Mouse (Mus musculus) heart, postnatal 0 days (tissue): Measurements from ENCODE around the gene Mapk8. TPM values are rescaled to one million over a fixed set of nuclear protein-coding genes. Genes with fewer than 3 reads are reported as not detected.

Experiments
- ATAC-seq: fragments of 200-750 bp; cut with Nextera tagmentation; 2 replicates; pipeline ENCODE4 v1.8.0; 2017; ENCODE audit warnings: low read depth, moderate number of reproducible peaks, moderate library complexity; ENCODE audit not compliant: insufficient read depth
- DNase-seq: peaks from one replicate; pipeline ENCODE4 v3.0.0-alpha.2; 2016; ENCODE audit warnings: low spot score
- H3K27ac ChIP-seq: fragments of 300-500 bp; sonication (generic); 2 replicates; pipeline ENCODE4 v1.5.1; 2014; ENCODE audit warnings: low read depth, mild to moderate bottlenecking
- H3K27me3 ChIP-seq: fragments of 300-500 bp; sonication (generic); 2 replicates; pipeline ENCODE4 v1.6.1; 2014; ENCODE audit warnings: low read length, mixed read lengths; ENCODE audit not compliant: control insufficient read depth, insufficient read depth
- H3K36me3 ChIP-seq: fragments of 300-500 bp; sonication (generic); replicated peaks from 2 replicates; pipeline ENCODE4 v1.6.1; 2014; ENCODE audit warnings: low read length, mixed read lengths; ENCODE audit not compliant: control insufficient read depth, insufficient read depth
- H3K4me1 ChIP-seq: fragments of 300-500 bp; sonication (generic); 2 replicates; pipeline ENCODE4 v1.6.1; 2014; ENCODE audit warnings: antibody characterized with exemption; ENCODE audit not compliant: control insufficient read depth, insufficient read depth
- H3K4me2 ChIP-seq: fragments of 300-500 bp; sonication (generic); 2 replicates; pipeline ENCODE4 v1.6.1; 2014; ENCODE audit warnings: low read depth, mild to moderate bottlenecking, low read length, moderate library complexity
- H3K4me3 ChIP-seq: fragments of 300-500 bp; sonication (generic); 2 replicates; pipeline ENCODE4 v1.5.1; 2014; ENCODE audit warnings: low read depth, low read length
- H3K9ac ChIP-seq: fragments of 300-500 bp; sonication (generic); replicated peaks from 2 replicates; pipeline ENCODE4 v1.6.1; 2014; ENCODE audit warnings: low read depth, low read length, mixed read lengths
- H3K9me3 ChIP-seq: fragments of 300-500 bp; sonication (generic); replicated peaks from 2 replicates; pipeline ENCODE4 v1.6.1; 2016; ENCODE audit warnings: low read length; ENCODE audit not compliant: control insufficient read depth
- CTCF ChIP-seq: IDR thresholded peaks from 2 replicates; pipeline ENCODE4 v1.5.1; 2016; ENCODE audit warnings: antibody characterized with exemption, control low read depth, low read depth
- EP300 ChIP-seq: IDR thresholded peaks from 2 replicates; pipeline ENCODE4 v1.6.1; 2016; ENCODE audit warnings: antibody characterized with exemption, low read depth
- WGBS: fragments of 180-500 bp; shearing (Covaris S2); extraction: QIAGEN DNeasy Blood & Tissue Kit; methylation state at CpG from one replicate; pipeline ENCODE4 v1.1.7; 2014; 5-methylcytosine and 5-hydroxymethylcytosine counted together
- polyA plus RNA-seq: library from polyadenylated mRNA; unstranded; fragments of >200 nt; fragmentation: Nextera tagmentation; extraction: Ambion mirVana; gene quantifications from 2 replicates; pipeline ENCODE4 v1.2.1, GENCODE M21; 2015
- total RNA-seq: library from RNA; depleted of rRNA; stranded (reverse); fragments of >200 nt; gene quantifications from 2 replicates; pipeline ENCODE4 v1.2.3, GENCODE M21; 2014; ENCODE audit warnings: low replicate concordance

Gene Mapk8
- total and polyA plus RNA-seq, 2 experiments from 2014 or later, result 12.8 to 88.1 TPM

DNA sequence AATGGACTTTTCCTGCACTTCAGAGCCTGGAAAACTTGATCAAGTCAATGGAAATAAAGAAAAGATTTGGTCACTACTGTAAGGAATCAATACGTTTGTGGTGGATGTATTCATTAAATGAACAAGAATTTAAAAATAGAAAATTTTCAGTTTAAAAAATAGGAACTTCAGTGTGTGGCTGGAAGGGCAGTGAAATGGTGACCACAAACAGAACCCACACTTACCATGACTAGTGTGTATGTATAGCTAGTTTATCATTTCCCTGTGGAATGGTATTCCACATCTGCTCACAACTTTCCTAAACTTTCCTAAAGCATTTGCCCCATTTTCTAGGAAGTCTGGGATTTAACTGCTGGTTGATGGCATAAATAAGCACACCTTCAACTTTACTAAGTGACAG, 24.0 kb downstream of the Mapk8 start:
- DNase-seq, result no peak
- Histone ChIP-seq H3K9ac (no peak overlapping the region), H3K9me3 (no peaks in the 10 kb centered on the region), H3K4me2 (no peak overlapping the region), H3K4me3 (no peak overlapping the region), H3K27ac (no peak overlapping the region), H3K36me3 (no peaks in the 10 kb centered on the region), H3K4me1 (0 out of 2 replicates have a peak, but pooled peaks cover 5% of the 10 kb centered on the region), H3K27me3 (no peaks in the 10 kb centered on the region)
- WGBS, result 74% methylated on average over 1 of the region's 1 CpGs
- TF ChIP-seq EP300 (no peak), CTCF (no peak)
- no peak for ATAC-seq

DNA sequence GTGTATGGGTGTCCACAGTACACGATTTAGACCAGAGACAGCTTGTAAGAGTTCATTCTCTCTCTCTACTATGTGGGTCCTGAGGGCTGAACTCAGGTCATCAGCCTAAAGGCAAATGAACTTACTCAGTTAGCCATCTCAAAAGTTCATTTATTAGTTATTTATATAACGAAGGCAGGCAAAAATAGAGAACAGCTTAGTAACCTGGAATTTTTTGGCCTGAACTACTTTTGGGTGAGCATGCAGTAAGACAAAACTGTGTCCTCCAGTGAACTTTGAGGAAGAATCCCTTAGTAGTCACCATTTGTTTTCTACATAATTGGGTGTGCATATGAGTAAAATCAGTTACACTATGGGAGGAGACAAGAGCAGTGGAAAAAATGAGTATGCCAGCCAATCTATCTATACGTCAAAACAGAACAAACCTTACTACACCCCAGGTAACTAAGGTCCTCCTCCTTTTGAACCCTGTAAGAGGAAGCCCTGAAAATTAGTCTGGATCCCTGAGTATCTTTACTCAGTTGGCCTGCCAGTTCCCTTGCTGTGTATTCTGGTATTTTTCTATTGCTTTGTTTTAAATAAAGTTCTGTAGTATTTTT, 28.5 kb downstream of the Mapk8 start:
- Histone ChIP-seq H3K4me3 (no peak overlapping the region), H3K27ac (no peak overlapping the region), H3K4me2 (no peak overlapping the region), H3K27me3 (no peaks in the 10 kb centered on the region), H3K4me1 (0 out of 2 replicates have a peak, but pooled peaks cover 11% of the 10 kb centered on the region), H3K9ac (no peak overlapping the region), H3K9me3 (no peaks in the 10 kb centered on the region), H3K36me3 (no peaks in the 10 kb centered on the region)
- DNase-seq (no peak), ATAC-seq (no peak)
- WGBS, result 83% methylated on average over 3 of the region's 3 CpGs
- TF ChIP-seq CTCF (no peak), EP300 (no peak)

DNA sequence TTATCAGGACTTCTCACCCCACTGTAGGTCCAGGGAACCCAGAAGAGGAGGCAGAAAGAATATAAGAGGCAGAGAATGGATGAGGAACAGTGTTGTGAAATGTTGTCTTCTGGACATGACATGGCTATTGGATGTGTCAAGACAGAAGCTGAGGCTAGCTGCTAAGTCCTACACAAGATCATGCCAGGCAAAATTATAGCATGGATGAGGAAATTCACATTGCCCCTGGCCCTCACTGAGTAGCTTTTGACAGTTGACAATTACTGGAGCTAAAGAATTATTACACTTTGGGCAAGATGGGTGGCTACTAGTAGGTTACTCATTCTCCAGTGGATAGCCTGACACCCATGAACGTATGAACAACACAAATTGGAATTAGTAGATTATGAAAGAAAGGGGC, 31.2 kb downstream of the Mapk8 start:
- H3K27ac ChIP-seq, result no peak overlapping the region
- H3K9ac ChIP-seq, result no peak overlapping the region
- no peaks in the 10 kb centered on the region for H3K27me3 ChIP-seq
- TF ChIP-seq CTCF (no peak), EP300 (no peak)
- no peaks in the 10 kb centered on the region for H3K36me3 ChIP-seq
- DNase-seq (no peak), ATAC-seq (no peak)
- no peak overlapping the region for H3K4me2 ChIP-seq
- no peaks in the 10 kb centered on the region for H3K9me3 ChIP-seq
- 0 out of 2 replicates have a peak, but pooled peaks cover 5% of the 10 kb centered on the region for H3K4me1 ChIP-seq
- 85% methylated on average over 1 of the region's 1 CpGs for WGBS
- H3K4me3 ChIP-seq, result no peak overlapping the region

DNA sequence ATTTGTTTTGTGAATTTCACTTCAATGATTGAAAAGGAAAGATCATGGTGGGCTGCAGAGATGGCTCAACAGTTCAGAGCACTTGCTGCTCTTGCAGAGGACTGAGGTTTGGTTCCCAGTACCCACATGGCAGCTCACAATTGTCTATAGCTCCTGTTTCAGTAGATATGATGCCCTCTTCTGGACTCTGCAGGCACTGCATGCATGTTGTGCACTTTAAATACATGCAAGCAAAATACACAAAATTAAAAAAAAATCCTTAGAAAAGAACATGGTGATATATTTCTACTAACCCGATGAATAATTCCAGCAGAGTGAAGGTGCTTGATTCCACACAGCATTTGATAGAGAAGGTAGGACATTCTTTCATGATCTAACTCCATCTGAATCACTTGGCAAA, 44.6 kb downstream of the Mapk8 start:
- H3K4me2 ChIP-seq, result no peak overlapping the region
- H3K4me3 ChIP-seq, result no peak overlapping the region
- ATAC-seq (no peak), DNase-seq (no peak)
- H3K27me3 ChIP-seq, result no peaks in the 10 kb centered on the region
- H3K4me1 ChIP-seq, result no peaks in the 10 kb centered on the region
- WGBS, result 95% methylated on average over 1 of the region's 1 CpGs
- no peak overlapping the region for H3K27ac ChIP-seq
- H3K9me3 ChIP-seq, result no peaks in the 10 kb centered on the region
- TF ChIP-seq CTCF (no peak), EP300 (no peak)
- peaks cover 23% of the 10 kb centered on the region for H3K36me3 ChIP-seq
- no peak overlapping the region for H3K9ac ChIP-seq

DNA sequence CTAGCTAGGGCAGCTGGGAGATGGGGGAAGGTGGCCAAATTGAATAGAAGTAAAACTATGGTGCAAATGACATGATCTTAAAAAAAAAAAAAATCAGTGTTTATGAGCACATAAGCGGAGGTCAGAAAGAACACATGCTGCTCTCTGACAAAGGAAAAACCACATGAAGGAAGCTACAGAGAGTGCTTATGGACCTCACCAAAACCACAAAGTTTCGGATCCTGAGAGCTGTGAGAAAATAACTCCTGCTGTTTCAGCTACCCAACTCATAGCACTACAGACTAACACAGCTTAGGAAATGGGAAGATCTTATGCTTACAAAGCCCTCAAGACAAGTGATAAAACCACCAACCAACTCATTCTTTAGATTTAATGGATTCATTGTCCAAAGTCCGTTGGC, 46.9 kb downstream of the Mapk8 start:
- no peaks in the 10 kb centered on the region for H3K9me3 ChIP-seq
- no peak overlapping the region for H3K9ac ChIP-seq
- no peak for DNase-seq
- no peak for ATAC-seq
- H3K27me3 ChIP-seq, result no peaks in the 10 kb centered on the region
- H3K4me3 ChIP-seq, result no peak overlapping the region
- no peaks in the 10 kb centered on the region for H3K4me1 ChIP-seq
- peaks cover 17% of the 10 kb centered on the region for H3K36me3 ChIP-seq
- no peak overlapping the region for H3K4me2 ChIP-seq
- WGBS, result 85% methylated on average over 3 of the region's 3 CpGs
- H3K27ac ChIP-seq, result no peak overlapping the region
- no peak for TF ChIP-seq CTCF
- no peak for TF ChIP-seq EP300
